Mouse (Mus musculus) heart, postnatal 0 days (tissue): ENCODE results near the gene Tmem107.

ENCODE experiments used
- CTCF ChIP-seq: IDR thresholded peaks from 2 replicates; pipeline ENCODE4 v1.5.1; 2016; ENCODE audit warnings: antibody characterized with exemption, control low read depth, low read depth
- EP300 ChIP-seq: IDR thresholded peaks from 2 replicates; pipeline ENCODE4 v1.6.1; 2016; ENCODE audit warnings: antibody characterized with exemption, low read depth

- TF ChIP-seq EP300 (0 out of 2 replicates have a peak, but pooled peaks have one; percentile 9), CTCF (no peak)
These were observed 21.2 kb downstream of the Tmem107 start for GRCm38 (mm10) chr11:69091566-69092385.
